Mouse (Mus musculus) Patski (cell line): ENCODE measurements around the gene Hoxd8. TPM values are rescaled to one million over a fixed set of nuclear protein-coding genes. Genes with fewer than 3 reads are reported as not detected.

Experiments
- ATAC-seq: fragments of 100-300 bp; one replicate; pipeline ENCODE4 v1.8.0; 2021
- CTCF ChIA-PET: fragments of 350-600 bp; sonication (Branson Sonifier 250); formaldehyde crosslinking; loops from one replicate; lab custom pipeline; 2022; ENCODE audit warnings: inconsistent platforms; lab: Charles Lee
- POLR2A ChIA-PET: fragments of 350-600 bp; sonication (Branson Sonifier 250); formaldehyde crosslinking; loops from one replicate; lab custom pipeline; 2022; ENCODE audit warnings: antibody characterized with exemption, inconsistent platforms; lab: Charles Lee
- DNase-seq: peaks from one replicate; pipeline ENCODE4 v3.0.0-alpha.2; 2011; ENCODE audit warnings: low read depth, low spot score
- H3K27me3 ChIP-seq: fragments of 371-371 bp; one replicate; pipeline ENCODE4 v1.5.1; 2021
- CTCF ChIP-seq: fragments of 100-300 bp; IDR thresholded peaks from one replicate; pipeline ENCODE4 v1.5.1; 2021
- in situ Hi-C: fragments of 300-500 bp; cut with MboI; formaldehyde crosslinking; loops from 3 replicates; pipeline ENCODE4 v1.11.1; 2018; ENCODE audit warnings: low pct_unique_long_range_greater_than_20kb, mixed read lengths
- polyA plus RNA-seq: library from polyadenylated mRNA; unstranded; gene quantifications from one replicate; pipeline ENCODE4 v1.2.3, GENCODE M21; 2021

The Hoxd8 gene
- polyA plus RNA-seq, 1 experiment from 2014 or later, result 17.1 TPM

- CTCF ChIA-PET, result no interaction called here
- ATAC-seq, result no peak
Observed at GRCm38 (mm10) chr2:74725171-74725570, 20.8 kb downstream of the Hoxd8 start.

GRCm38 (mm10) chr2:74726551-74726950, 22.1 kb downstream of the Hoxd8 start, which contains the start of gene Gm28230:
TSS of gene Gm28230 (plus strand) at chr2:74726728.
- in situ Hi-C loops, result no loop called here
- H3K27me3 ChIP-seq, result no peaks in the 10 kb centered on the region

More at GRCm38 (mm10) chr2:74725171-74725570, 20.8 kb downstream of the Hoxd8 start:
- POLR2A ChIA-PET, result no interaction called here
- H3K27me3 ChIP-seq, result no peaks in the 10 kb centered on the region
- in situ Hi-C loops, result no loop called here
- no peak for TF ChIP-seq CTCF
- no peak for DNase-seq

GRCm38 (mm10) chr2:74726973-74727639, 22.7 kb downstream of the Hoxd8 start:
- ChIA-PET POLR2A (no interaction called here), CTCF (no interaction called here)
- H3K27me3 ChIP-seq, result no peaks in the 10 kb centered on the region
- no peak for ATAC-seq
- TF ChIP-seq CTCF, result no peak
- no peak for DNase-seq
- in situ Hi-C loops, result no loop called here

More at GRCm38 (mm10) chr2:74726551-74726950, 22.1 kb downstream of the Hoxd8 start, which contains the start of gene Gm28230:
- ATAC-seq, result no peak
- no peak for TF ChIP-seq CTCF
- CTCF ChIA-PET, result no interaction called here
- no peak for DNase-seq
- POLR2A ChIA-PET, result no interaction called here

- no peak for TF ChIP-seq CTCF
- CTCF ChIA-PET, result no interaction called here
- POLR2A ChIA-PET, result no interaction called here
- DNase-seq (no peak), ATAC-seq (no peak)
- in situ Hi-C loops, result no loop called here
- H3K27me3 ChIP-seq, result no peaks in the 10 kb centered on the region
Observed at GRCm38 (mm10) chr2:74727640-74728302, 23.4 kb downstream of the Hoxd8 start.

- ChIA-PET POLR2A (no interaction called here), CTCF (no interaction called here)
- no peak for DNase-seq
- in situ Hi-C loops, result no loop called here
- ATAC-seq, result no peak
- H3K27me3 ChIP-seq, result no peaks in the 10 kb centered on the region
- no peak for TF ChIP-seq CTCF
Observed at GRCm38 (mm10) chr2:74728303-74728680, 23.9 kb downstream of the Hoxd8 start.

- H3K27me3 ChIP-seq, result no peaks in the 10 kb centered on the region
- in situ Hi-C loops, result no loop called here
- ChIA-PET CTCF (no interaction called here), POLR2A (interaction anchor here (0.6 kb wide), 1 partner anchor 555 kb away, joined by 4 read pairs; no protein-coding TSS in a partner anchor)
- ATAC-seq (no peak), DNase-seq (no peak)
- no peak for TF ChIP-seq CTCF
Observed at GRCm38 (mm10) chr2:74730331-74730730, 25.9 kb downstream of the Hoxd8 start.

GRCm38 (mm10) chr2:74731055-74731454, 26.6 kb downstream of the Hoxd8 start:
- H3K27me3 ChIP-seq, result no peaks in the 10 kb centered on the region
- POLR2A ChIA-PET, result no interaction called here
- DNase-seq, result no peak
- in situ Hi-C loops, result no loop called here
- CTCF ChIA-PET, result no interaction called here
- TF ChIP-seq CTCF, result no peak
- ATAC-seq, result no peak

GRCm38 (mm10) chr2:74731799-74732512, 27.5 kb downstream of the Hoxd8 start:
- no peaks in the 10 kb centered on the region for H3K27me3 ChIP-seq

GRCm38 (mm10) chr2:74732513-74733316, 28.3 kb downstream of the Hoxd8 start:
- DNase-seq, result no peak
- ChIA-PET CTCF (no interaction called here), POLR2A (no interaction called here)
- TF ChIP-seq CTCF, result no peak
- H3K27me3 ChIP-seq, result no peaks in the 10 kb centered on the region
- ATAC-seq, result no peak
- in situ Hi-C loops, result no loop called here

More at GRCm38 (mm10) chr2:74731799-74732512, 27.5 kb downstream of the Hoxd8 start:
- ATAC-seq, result no peak
- no peak for TF ChIP-seq CTCF
- CTCF ChIA-PET, result no interaction called here
- in situ Hi-C loops, result no loop called here
- no peak for DNase-seq
- POLR2A ChIA-PET, result no interaction called here

- ChIA-PET POLR2A (interaction anchor here (0.7 kb wide), 1 partner anchor 31 kb away, joined by 3 read pairs; no protein-coding TSS in a partner anchor), CTCF (no interaction called here)
- ATAC-seq (no peak), DNase-seq (no peak)
- no peak for TF ChIP-seq CTCF
- no peaks in the 10 kb centered on the region for H3K27me3 ChIP-seq
- in situ Hi-C loops, result no loop called here
Observed at GRCm38 (mm10) chr2:74733317-74733661, 28.9 kb downstream of the Hoxd8 start.
